In genomic region chr6:30543851-30544250, GRCm38 (mm10) we compare ENCODE assay signal across 20 mouse cellular contexts. TPM values are rescaled to one million over a fixed set of nuclear protein-coding genes. Genes with fewer than 3 reads are reported as not detected.
DNase-seq lines count a peak whose midpoint lies in the region; ATAC-seq and TF ChIP-seq lines count a peak whose summit lies in the region.
"Had no signal": no experiment of that assay in that cellular context is flagged by ENCODE, and none has a peak within 500 bp of the region (broad histone marks: within the 10 kb centered on the region; RNA-seq: fewer than 3 reads in every experiment).

No protein-coding gene starts in this region.

- 0 out of 2 replicates have a peak overlapping the region, but pooled peaks have one; percentile 6 for H3K4me2 ChIP-seq in lung, embryonic 14.5 days
- peak overlapping the region; percentile 12; the same call in 1 of the 2 replicates for H3K4me2 ChIP-seq in embryonic facial prominence, embryonic 13.5 days
- peak overlapping the region; percentile 7; the same call in 1 of the 2 replicates for H3K4me2 ChIP-seq in limb, embryonic 15.5 days
- H3K4me2 ChIP-seq: liver, embryonic 11.5 days had no signal

- no peaks in the 10 kb centered on the region for H3K9me3 ChIP-seq in heart, embryonic 10.5 days
- H3K9me3 ChIP-seq in lung, embryonic 14.5 days (ENCODE audit: low read depth, low read length): no peaks in the 10 kb centered on the region
- H3K9me3 ChIP-seq in embryonic facial prominence, embryonic 13.5 days: no peaks in the 10 kb centered on the region
- H3K9me3 ChIP-seq in limb, embryonic 15.5 days: no peaks in the 10 kb centered on the region

- peaks cover 84% of the 10 kb centered on the region for H3K4me1 ChIP-seq in heart, embryonic 10.5 days
- H3K4me1 ChIP-seq in lung, embryonic 14.5 days (ENCODE audit: insufficient read depth): peaks cover 26% of the 10 kb centered on the region
- H3K4me1 ChIP-seq in embryonic facial prominence, embryonic 13.5 days: peaks cover 62% of the 10 kb centered on the region
- peaks cover 41% of the 10 kb centered on the region for H3K4me1 ChIP-seq in limb, embryonic 15.5 days

- H3K9ac ChIP-seq in lung, embryonic 14.5 days: no peak overlapping the region
- no peak overlapping the region for H3K9ac ChIP-seq in embryonic facial prominence, embryonic 13.5 days
- no peak overlapping the region for H3K9ac ChIP-seq in limb, embryonic 15.5 days

- no peak for DNase-seq in heart, embryonic 10.5 days (ENCODE audit: low spot score)
- no peak for DNase-seq in heart, postnatal 4 days
- DNase-seq in lung, embryonic 14.5 days: no peak
- DNase-seq in lung, postnatal 36 days: no peak
- no peak for DNase-seq in gastrocnemius, postnatal 4 days (ENCODE audit: low spot score in 2 of 2)
- DNase-seq: adrenal gland, adult 8-10 months; cerebellum, postnatal 14 days; gastrocnemius, postnatal 25 days; layer of hippocampus, postnatal 36 days; lung, postnatal 4 days; right cerebral cortex, adult 18-20 months; thymus, adult 18-20 months had no signal

- WGBS in heart, embryonic 10.5 days: 43% methylated on average over 8 of the region's 8 CpGs
- WGBS in lung, embryonic 14.5 days: 30% methylated on average over 8 of the region's 8 CpGs
- WGBS in embryonic facial prominence, embryonic 13.5 days: 23% methylated on average over 8 of the region's 8 CpGs
- 13% methylated on average over 8 of the region's 8 CpGs for WGBS in limb, embryonic 15.5 days

- H3K27me3 ChIP-seq in heart, embryonic 10.5 days (ENCODE audit: insufficient read depth, poor library complexity, severe bottlenecking): no peaks in the 10 kb centered on the region
- no peaks in the 10 kb centered on the region for H3K27me3 ChIP-seq in lung, embryonic 14.5 days (ENCODE audit: insufficient read depth, low read length)
- H3K27me3 ChIP-seq in embryonic facial prominence, embryonic 13.5 days: no peaks in the 10 kb centered on the region
- H3K27me3 ChIP-seq in limb, embryonic 15.5 days: no peaks in the 10 kb centered on the region

- no peak overlapping the region for H3K4me3 ChIP-seq in heart, embryonic 10.5 days
- H3K4me3 ChIP-seq in lung, embryonic 14.5 days (ENCODE audit: low read depth, low read length): no peak overlapping the region
- no peak overlapping the region for H3K4me3 ChIP-seq in embryonic facial prominence, embryonic 13.5 days
- H3K4me3 ChIP-seq in limb, embryonic 15.5 days: no peak overlapping the region

- no peak for ATAC-seq in lung, embryonic 14.5 days (ENCODE audit: insufficient read depth)
- no peak for ATAC-seq in embryonic facial prominence, embryonic 13.5 days (ENCODE audit: insufficient number of reproducible peaks, insufficient read depth, low FRiP score, low TSS enrichment, low read depth)
- no peak for ATAC-seq in limb, embryonic 15.5 days (ENCODE audit: insufficient number of reproducible peaks, low FRiP score, low TSS enrichment, low read depth)
- no peak for ATAC-seq in activated CD4-positive, CD25-positive, alpha-beta regulatory T cell, adult 4 months
- ATAC-seq: hindbrain, embryonic 16.5 days had no signal

- TF ChIP-seq CTCF in lung, embryonic 14.5 days (IDR thresholded peaks at IDR 0.05; ENCODE audit: low read depth): no peak

- peak overlapping the region; percentile 88 for H3K27ac ChIP-seq in heart, embryonic 10.5 days
- H3K27ac ChIP-seq in lung, embryonic 14.5 days (ENCODE audit: low read depth): 0 out of 2 replicates have a peak overlapping the region, but pooled peaks have one; percentile 48
- H3K27ac ChIP-seq in embryonic facial prominence, embryonic 13.5 days: 0 out of 2 replicates have a peak overlapping the region, but pooled peaks have one; percentile 78
- peak overlapping the region; percentile 70 for H3K27ac ChIP-seq in limb, embryonic 15.5 days

- no peaks in the 10 kb centered on the region for H3K36me3 ChIP-seq in heart, embryonic 10.5 days
- H3K36me3 ChIP-seq in lung, embryonic 14.5 days (ENCODE audit: insufficient read depth): no peaks in the 10 kb centered on the region
- no peaks in the 10 kb centered on the region for H3K36me3 ChIP-seq in embryonic facial prominence, embryonic 13.5 days
- no peaks in the 10 kb centered on the region for H3K36me3 ChIP-seq in limb, embryonic 15.5 days

RNA-seq across cellular contexts. Expression of gene Cpa2, which starts 2.5 kb away (rescaled TPM):
- 17.8 and 29.1 TPM in 2 replicates for polyA plus RNA-seq in heart, embryonic 10.5 days (2016; fragmentation: Nextera tagmentation; extraction: Ambion mirVana)
- total RNA-seq in heart, postnatal 4 days (2021): 1 to 10 TPM; 1.2 to 1.4 TPM
- polyA plus RNA-seq in lung, embryonic 14.5 days (2014; fragmentation: Nextera tagmentation; extraction: Ambion mirVana): 7.2 and 7.8 TPM in 2 replicates
- 6.3 and 6.4 TPM in 2 replicates for polyA plus RNA-seq in embryonic facial prominence, embryonic 13.5 days (2015; fragmentation: Nextera tagmentation; extraction: Ambion mirVana)
- 4.8 and 6.7 TPM in 2 replicates for polyA plus RNA-seq in limb, embryonic 15.5 days (2015; fragmentation: Nextera tagmentation; extraction: Ambion mirVana)
- polyA plus RNA-seq in activated CD4-positive, CD25-positive, alpha-beta regulatory T cell, adult 4 months (2017; shearing (Covaris generic)): under 1 TPM in 1 of 2 experiments, not detected in 1; 0.34 TPM
- total RNA-seq in gastrocnemius, postnatal 4 days (2021): 1 to 10 TPM; 4.2 to 4.4 TPM
- total RNA-seq: gastrocnemius, postnatal 25 days had no signal

RNA-seq across cellular contexts. Expression of gene Cpa4, which starts 24.3 kb away (rescaled TPM):
- polyA plus RNA-seq in heart, embryonic 10.5 days (2016; fragmentation: Nextera tagmentation; extraction: Ambion mirVana): 1.2 and 1.7 TPM in 2 replicates
- under 1 TPM; 0.16 to 0.19 TPM for total RNA-seq in heart, postnatal 4 days (2021)
- 0.07 and 0.14 TPM in 2 replicates for polyA plus RNA-seq in lung, embryonic 14.5 days (2014; fragmentation: Nextera tagmentation; extraction: Ambion mirVana)
- polyA plus RNA-seq in embryonic facial prominence, embryonic 13.5 days (2015; fragmentation: Nextera tagmentation; extraction: Ambion mirVana): 0.83 and 1.4 TPM in 2 replicates
- 5.2 and 6.3 TPM in 2 replicates for polyA plus RNA-seq in limb, embryonic 15.5 days (2015; fragmentation: Nextera tagmentation; extraction: Ambion mirVana)
- under 1 TPM in 1 of 2 experiments, not detected in 1; 0.16 TPM for polyA plus RNA-seq in activated CD4-positive, CD25-positive, alpha-beta regulatory T cell, adult 4 months (2017; shearing (Covaris generic))
- 1 to 10 TPM; 1.7 to 2.0 TPM for total RNA-seq in gastrocnemius, postnatal 4 days (2021)
- total RNA-seq: gastrocnemius, postnatal 25 days; layer of hippocampus, postnatal 36 days had no signal
- polyA plus RNA-seq: large intestine, adult 2 months; spleen, adult 2 months had no signal

RNA-seq across cellular contexts. Expression of gene Ssmem1, which starts 34.2 kb away (rescaled TPM):
- 0.16 TPM in 1 of 2 replicates, not detected in the other for polyA plus RNA-seq in heart, embryonic 10.5 days (2016; fragmentation: Nextera tagmentation; extraction: Ambion mirVana)
- under 1 TPM in 1 of 2 experiments, not detected in 1; 0.52 TPM for total RNA-seq in heart, postnatal 4 days (2021)
- polyA plus RNA-seq in lung, embryonic 14.5 days (2014; fragmentation: Nextera tagmentation; extraction: Ambion mirVana): 0.16 and 0.49 TPM in 2 replicates
- 0.23 TPM in 1 of 2 replicates, not detected in the other for polyA plus RNA-seq in embryonic facial prominence, embryonic 13.5 days (2015; fragmentation: Nextera tagmentation; extraction: Ambion mirVana)
- 0.14 TPM in 1 of 2 replicates, not detected in the other for polyA plus RNA-seq in limb, embryonic 15.5 days (2015; fragmentation: Nextera tagmentation; extraction: Ambion mirVana)
- not detected for polyA plus RNA-seq in activated CD4-positive, CD25-positive, alpha-beta regulatory T cell, adult 4 months (2017; shearing (Covaris generic))
- under 1 TPM; 0.49 to 0.74 TPM for total RNA-seq in gastrocnemius, postnatal 4 days (2021)
- polyA plus RNA-seq: frontal cortex, adult 2 months; large intestine, adult 2 months; liver, embryonic 11.5 days; spleen, adult 2 months had no signal

RNA-seq across cellular contexts. Expression of gene Tmem209, which starts 34.3 kb away (rescaled TPM):
- 38.2 and 41.1 TPM in 2 replicates for polyA plus RNA-seq in heart, embryonic 10.5 days (2016; fragmentation: Nextera tagmentation; extraction: Ambion mirVana)
- 10 to 100 TPM; 18.0 to 20.2 TPM for total RNA-seq in heart, postnatal 4 days (2021)
- 43.5 and 44.7 TPM in 2 replicates for polyA plus RNA-seq in lung, embryonic 14.5 days (2014; fragmentation: Nextera tagmentation; extraction: Ambion mirVana)
- 30.4 and 35.4 TPM in 2 replicates for polyA plus RNA-seq in embryonic facial prominence, embryonic 13.5 days (2015; fragmentation: Nextera tagmentation; extraction: Ambion mirVana)
- polyA plus RNA-seq in limb, embryonic 15.5 days (2015; fragmentation: Nextera tagmentation; extraction: Ambion mirVana): 28.0 and 28.1 TPM in 2 replicates
- 10 to 100 TPM; 48.4 to 59.2 TPM for polyA plus RNA-seq in activated CD4-positive, CD25-positive, alpha-beta regulatory T cell, adult 4 months (2017; shearing (Covaris generic))
- 10 to 100 TPM; 15.7 to 16.4 TPM for total RNA-seq in gastrocnemius, postnatal 4 days (2021)
